Mouse (Mus musculus) urinary bladder, postnatal 25 days (tissue): ENCODE measurements around the gene 1700040F15Rik.
"Not testable (repeated sequence)": the region's sequence is repeated elsewhere in the genome, so short reads cannot be mapped to it uniquely, and the experiment has no call there.

Experiments used
- DNase-seq: peaks from one replicate; pipeline ENCODE4 v3.0.0; 2022; ENCODE audit warnings: low spot score

1700040F15Rik gene

GRCm38 (mm10) chrY:61101947-61102346 is at the start of gene 1700040F15Rik:
Gene 1700040F15Rik (plus strand): TSS chrY:61102247.
- not testable (repeated sequence) for DNase-seq
